Mouse (Mus musculus) liver, postnatal 0 days (tissue): ENCODE results near the gene Gps1. TPM values are rescaled to one million over a fixed set of nuclear protein-coding genes. Genes with fewer than 3 reads are reported as not detected.

Experiments
- ATAC-seq: fragments of 200-750 bp; cut with Nextera tagmentation; 2 replicates; pipeline ENCODE4 v1.8.0; 2017; ENCODE audit warnings: mild to moderate bottlenecking, moderate library complexity
- DNase-seq: peaks from one replicate; pipeline ENCODE4 v3.0.0-alpha.2; 2016
- H3K27ac ChIP-seq: fragments of 300-500 bp; sonication (generic); 2 replicates; pipeline ENCODE4 v1.5.1; 2014; ENCODE audit warnings: antibody characterized with exemption, moderate library complexity, mild to moderate bottlenecking, low read depth
- H3K27me3 ChIP-seq: fragments of 300-500 bp; sonication (generic); 2 replicates; pipeline ENCODE4 v1.6.1; 2014; ENCODE audit warnings: low read length, control low read depth, mixed read lengths; ENCODE audit not compliant: insufficient read depth
- H3K36me3 ChIP-seq: fragments of 300-500 bp; sonication (generic); replicated peaks from 2 replicates; pipeline ENCODE4 v1.6.1; 2014; ENCODE audit warnings: mild to moderate bottlenecking, control low read depth, low read length, moderate library complexity, mixed read lengths; ENCODE audit not compliant: insufficient read depth
- H3K4me1 ChIP-seq: fragments of 300-500 bp; sonication (generic); 2 replicates; pipeline ENCODE4 v1.6.1; 2014; ENCODE audit warnings: antibody characterized with exemption, mild to moderate bottlenecking, control low read depth; ENCODE audit not compliant: insufficient read depth
- H3K4me2 ChIP-seq: fragments of 300-500 bp; sonication (generic); 2 replicates; pipeline ENCODE4 v1.6.1; 2014; ENCODE audit warnings: low read depth, mild to moderate bottlenecking, low read length, moderate library complexity, mixed read lengths
- H3K4me3 ChIP-seq: fragments of 300-500 bp; sonication (generic); 2 replicates; pipeline ENCODE4 v1.5.1; 2014; ENCODE audit warnings: low read depth, low read length
- H3K9ac ChIP-seq: fragments of 300-500 bp; sonication (generic); replicated peaks from 2 replicates; pipeline ENCODE4 v1.6.1; 2014; ENCODE audit warnings: mild to moderate bottlenecking, moderate library complexity
- H3K9me3 ChIP-seq: fragments of 300-500 bp; sonication (generic); 2 replicates; pipeline ENCODE4 v1.6.1; 2016; ENCODE audit warnings: mild to moderate bottlenecking, control low read depth, low read length, mixed read lengths
- CTCF ChIP-seq: sonication (generic); IDR thresholded peaks from 2 replicates; pipeline ENCODE4 v1.5.1; 2016; ENCODE audit warnings: antibody characterized with exemption, low read depth
- EP300 ChIP-seq: IDR thresholded peaks from 2 replicates; pipeline ENCODE4 v1.6.1; 2016; ENCODE audit warnings: antibody characterized with exemption, low read depth, mild to moderate bottlenecking
- WGBS: fragments of 180-500 bp; shearing (Covaris S2); extraction: QIAGEN DNeasy Blood & Tissue Kit; methylation state at CpG from one replicate; pipeline ENCODE4 v1.1.7; 2014; ENCODE audit not compliant: insufficient replicate concordance; 5-methylcytosine and 5-hydroxymethylcytosine counted together
- polyA plus RNA-seq: library from polyadenylated mRNA; unstranded; fragments of >200 nt; fragmentation: Nextera tagmentation; extraction: Ambion mirVana; gene quantifications from 2 replicates; pipeline ENCODE4 v1.2.1, GENCODE M21; 2015

Gene Gps1
- polyA plus RNA-seq, 1 experiment from 2014 or later: 50.8 TPM

DNA sequence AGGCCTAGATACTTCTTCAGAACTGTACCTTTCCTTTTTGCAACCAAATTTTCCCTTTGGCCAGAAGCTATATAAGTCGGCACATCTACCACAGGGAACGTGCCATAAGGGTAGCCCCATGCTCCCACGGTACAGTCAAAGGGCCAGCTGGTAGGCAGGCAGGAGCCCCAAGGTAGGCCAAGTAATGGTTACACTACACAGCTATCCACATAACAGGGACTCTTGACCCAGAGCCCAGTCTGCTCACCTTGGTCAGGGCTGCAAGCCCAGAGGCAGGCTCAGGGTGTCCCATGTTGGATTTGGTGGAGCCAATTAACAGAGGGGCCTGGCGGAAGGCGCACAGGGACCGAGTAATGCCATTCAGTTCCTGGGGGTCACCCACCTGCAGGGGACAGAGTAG, 35.5 kb downstream of the Gps1 start:
- no peak overlapping the region for H3K4me3 ChIP-seq
- ATAC-seq (no peak), DNase-seq (no peak)
- H3K9me3 ChIP-seq: no peaks in the 10 kb centered on the region
- H3K9ac ChIP-seq: no peak overlapping the region
- H3K27ac ChIP-seq: no peak overlapping the region
- TF ChIP-seq CTCF (no peak), EP300 (no peak)
- peaks cover 63% of the 10 kb centered on the region for H3K36me3 ChIP-seq
- H3K4me1 ChIP-seq: peaks cover 13% of the 10 kb centered on the region
- no peak overlapping the region for H3K4me2 ChIP-seq
- no peaks in the 10 kb centered on the region for H3K27me3 ChIP-seq
- WGBS: 89% methylated on average over 6 of the region's 6 CpGs

DNA sequence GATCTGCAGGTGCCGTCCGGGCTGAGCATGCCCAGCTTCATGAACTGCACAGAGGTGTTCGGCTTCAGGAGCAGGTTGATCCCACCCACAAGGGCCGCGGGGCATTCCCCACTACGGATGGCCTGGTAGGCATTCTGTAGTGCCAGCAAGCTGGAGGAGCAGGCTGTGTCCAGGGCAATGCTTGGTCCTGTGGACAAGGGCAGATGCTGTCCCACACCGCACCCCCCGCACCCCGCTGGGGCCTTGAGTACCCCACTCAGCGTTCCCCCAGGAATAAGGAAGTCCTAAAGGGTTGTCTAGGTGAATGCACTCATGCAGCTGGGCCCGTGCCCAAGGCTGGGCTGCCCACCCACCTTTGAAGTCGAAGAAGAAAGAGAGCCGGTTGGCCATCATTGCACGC, 36.5 kb downstream of the Gps1 start:
- H3K4me2 ChIP-seq: 0 out of 2 replicates have a peak overlapping the region, but pooled peaks have one; percentile 86
- 88% methylated on average over 14 of the region's 14 CpGs for WGBS
- H3K4me1 ChIP-seq: peaks cover 20% of the 10 kb centered on the region
- no peak overlapping the region; the same call in 1 of the 2 replicates for H3K9ac ChIP-seq
- H3K9me3 ChIP-seq: no peaks in the 10 kb centered on the region
- no peak for ATAC-seq
- TF ChIP-seq CTCF (no peak), EP300 (no peak)
- no peak overlapping the region for H3K27ac ChIP-seq
- H3K27me3 ChIP-seq: no peaks in the 10 kb centered on the region
- DNase-seq: no peak
- no peak overlapping the region for H3K4me3 ChIP-seq
- H3K36me3 ChIP-seq: peaks cover 53% of the 10 kb centered on the region

DNA sequence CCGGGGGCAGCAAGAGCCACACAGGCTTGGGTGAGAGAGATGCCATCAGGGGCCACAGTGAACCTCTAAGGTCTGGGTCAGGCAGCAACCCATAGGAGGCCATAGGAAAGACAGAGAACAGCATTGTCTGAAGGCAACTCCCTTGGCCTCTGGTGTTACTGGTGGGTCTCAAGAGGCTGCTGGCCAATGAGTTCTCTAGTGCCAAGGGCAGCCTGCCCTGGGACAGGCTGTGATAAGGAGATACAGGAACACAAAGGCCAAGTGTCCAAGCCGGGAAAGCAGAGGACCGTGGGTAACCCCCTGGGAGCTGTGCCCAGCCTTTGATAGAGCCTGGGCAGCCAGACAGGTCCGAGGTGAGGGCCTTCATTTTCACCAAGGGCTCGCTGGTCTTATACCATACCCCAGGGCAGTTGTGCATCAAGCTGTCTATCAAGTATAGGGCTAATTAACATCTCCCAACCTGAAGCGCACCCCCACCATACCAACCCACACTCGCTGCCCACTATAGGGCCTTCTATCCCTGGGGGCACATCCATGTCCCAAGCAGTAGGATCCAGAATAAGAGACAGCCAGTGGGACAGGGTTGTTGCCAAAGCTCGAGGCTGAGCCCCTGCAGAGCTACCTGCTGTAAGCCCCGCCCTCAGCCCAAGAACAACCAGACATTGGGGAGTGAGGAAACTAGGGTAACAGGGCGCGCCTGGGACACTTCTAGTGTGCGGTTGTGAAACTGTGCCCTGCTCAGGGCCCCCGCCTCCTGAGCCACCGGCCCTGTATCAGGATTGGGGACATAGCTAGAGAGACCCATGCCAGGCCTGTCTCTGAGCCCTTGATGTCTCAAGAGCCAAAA, 37.2 kb downstream of the Gps1 start:
- peak; percentile 51 for DNase-seq
- ATAC-seq: no peak
- Histone ChIP-seq H3K36me3 (peaks cover 45% of the 10 kb centered on the region), H3K9me3 (no peaks in the 10 kb centered on the region), H3K27ac (no peak overlapping the region), H3K4me3 (peak overlapping the region; percentile 68), H3K27me3 (no peaks in the 10 kb centered on the region), H3K4me1 (peaks cover 22% of the 10 kb centered on the region), H3K4me2 (peak overlapping the region; percentile 86), H3K9ac (peak overlapping the region; percentile 69; the same call in 1 of the 2 replicates)
- 74% methylated on average over 14 of the region's 14 CpGs for WGBS
- TF ChIP-seq EP300: no peak
- no peak for TF ChIP-seq CTCF

DNA sequence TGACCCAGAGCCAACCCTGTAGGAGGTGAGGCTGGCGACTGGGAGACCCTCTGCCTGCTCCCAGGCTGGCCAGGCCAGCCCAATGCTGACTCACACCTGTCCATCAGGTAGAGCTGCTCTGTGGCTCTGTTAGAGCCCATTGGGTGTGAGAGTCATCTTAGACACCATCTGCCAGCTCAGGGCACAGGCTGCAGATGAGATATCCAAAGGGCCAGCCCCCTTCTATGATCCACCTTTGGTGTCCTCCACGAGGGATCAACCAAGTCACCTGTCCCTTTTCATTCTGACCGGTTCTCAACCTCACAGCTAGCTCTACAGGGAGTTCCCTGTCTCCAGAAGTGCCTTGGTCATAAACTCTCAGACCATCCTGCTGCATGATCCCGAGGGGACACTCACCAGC, 38.2 kb downstream of the Gps1 start:
- Histone ChIP-seq H3K9ac (peak overlapping the region; percentile 69), H3K36me3 (peaks cover 35% of the 10 kb centered on the region), H3K4me2 (peak overlapping the region; percentile 86), H3K4me3 (peak overlapping the region; percentile 68), H3K27me3 (no peaks in the 10 kb centered on the region), H3K4me1 (peaks cover 22% of the 10 kb centered on the region), H3K27ac (no peak overlapping the region), H3K9me3 (no peaks in the 10 kb centered on the region)
- ATAC-seq: no peak
- 51% methylated on average over 4 of the region's 4 CpGs for WGBS
- DNase-seq: no peak
- TF ChIP-seq CTCF (no peak), EP300 (no peak)

DNA sequence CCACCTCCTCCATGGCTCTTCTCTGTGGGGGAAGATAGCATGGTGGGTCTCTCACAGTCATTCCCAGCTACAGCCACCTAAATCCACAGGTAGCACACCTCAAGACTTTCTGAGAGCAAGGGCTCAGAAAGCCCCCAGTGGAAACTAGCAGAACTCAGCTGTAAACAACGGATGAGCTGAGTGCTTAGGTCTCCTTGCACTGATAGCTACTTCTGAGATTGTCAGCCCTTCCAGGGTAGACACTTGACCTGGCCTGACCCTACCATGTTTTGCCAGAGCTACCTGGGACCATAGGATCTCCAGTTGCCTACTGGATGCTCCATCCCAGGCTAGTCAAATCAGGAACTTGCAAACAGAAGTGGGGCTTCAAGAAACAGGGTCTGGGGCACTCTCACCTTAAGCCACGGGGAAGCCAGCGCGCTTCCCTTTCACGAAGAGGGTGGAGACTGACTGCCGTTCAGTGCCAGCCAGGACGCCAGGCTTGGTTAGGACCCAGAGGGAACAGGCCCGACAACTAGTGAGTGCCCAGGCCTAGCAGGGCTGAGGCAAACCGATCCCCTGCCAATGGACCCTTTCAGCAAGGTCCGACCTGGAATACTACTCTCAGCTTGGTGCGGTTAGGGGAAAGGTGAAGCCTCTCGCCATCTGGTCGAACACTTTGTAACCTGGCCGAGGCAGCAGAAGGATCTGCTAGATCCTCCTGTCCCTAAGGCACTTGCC, 38.9 kb downstream of the Gps1 start:
- Histone ChIP-seq H3K4me2 (peak overlapping the region; percentile 86), H3K9me3 (no peaks in the 10 kb centered on the region), H3K27ac (peak overlapping the region; percentile 72), H3K27me3 (no peaks in the 10 kb centered on the region), H3K4me3 (peak overlapping the region; percentile 68), H3K36me3 (peaks cover 30% of the 10 kb centered on the region), H3K9ac (peak overlapping the region; percentile 69), H3K4me1 (peaks cover 22% of the 10 kb centered on the region)
- DNase-seq (peak; percentile 45), ATAC-seq (no peak)
- TF ChIP-seq EP300 (no peak), CTCF (no peak)
- WGBS: 0% methylated on average over 14 of the region's 14 CpGs

DNA sequence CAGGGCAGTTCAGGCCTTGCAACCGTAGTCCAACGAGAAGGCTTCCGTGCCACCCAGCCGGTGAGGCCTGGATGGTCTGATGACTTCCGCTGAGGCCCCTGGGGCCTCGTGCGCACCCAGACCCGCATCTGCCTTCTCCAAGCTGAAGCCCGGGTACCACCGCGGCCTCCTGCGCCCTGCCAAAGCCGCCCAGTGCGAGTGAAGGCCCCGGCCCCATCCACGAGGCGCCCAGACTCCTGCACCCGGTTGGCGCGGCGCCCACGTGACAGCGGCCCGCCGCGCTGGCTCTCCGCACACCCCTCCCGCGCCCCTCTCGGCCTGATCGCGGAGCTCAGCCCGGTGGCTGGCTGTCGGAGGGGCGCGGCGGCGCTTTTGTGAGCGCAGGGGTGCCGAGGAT, 39.5 kb downstream of the Gps1 start:
- Histone ChIP-seq H3K9me3 (no peaks in the 10 kb centered on the region), H3K4me1 (peaks cover 22% of the 10 kb centered on the region), H3K27me3 (no peaks in the 10 kb centered on the region), H3K36me3 (peaks cover 24% of the 10 kb centered on the region), H3K4me3 (peak overlapping the region; percentile 68), H3K4me2 (peak overlapping the region; percentile 86), H3K27ac (peak overlapping the region; percentile 72), H3K9ac (peak overlapping the region; percentile 69)
- DNase-seq (no peak), ATAC-seq (peak; percentile 37)
- TF ChIP-seq CTCF (no peak), EP300 (no peak)
- WGBS: 2% methylated on average over 34 of the region's 40 CpGs
